Mouse (Mus musculus) cerebellum, postnatal 25 days (tissue): Measurements from ENCODE around the gene Exoc6b.
"Not testable (repeated sequence)": the region's sequence is repeated elsewhere in the genome, so short reads cannot be mapped to it uniquely, and the experiment has no call there.

Experiments
- DNase-seq, 2 experiments: peaks; one replicate each; pipeline ENCODE4 v3.0.0; 2021; ENCODE audit warnings: mixed read lengths in 2 of 2

Exoc6b gene

DNA sequence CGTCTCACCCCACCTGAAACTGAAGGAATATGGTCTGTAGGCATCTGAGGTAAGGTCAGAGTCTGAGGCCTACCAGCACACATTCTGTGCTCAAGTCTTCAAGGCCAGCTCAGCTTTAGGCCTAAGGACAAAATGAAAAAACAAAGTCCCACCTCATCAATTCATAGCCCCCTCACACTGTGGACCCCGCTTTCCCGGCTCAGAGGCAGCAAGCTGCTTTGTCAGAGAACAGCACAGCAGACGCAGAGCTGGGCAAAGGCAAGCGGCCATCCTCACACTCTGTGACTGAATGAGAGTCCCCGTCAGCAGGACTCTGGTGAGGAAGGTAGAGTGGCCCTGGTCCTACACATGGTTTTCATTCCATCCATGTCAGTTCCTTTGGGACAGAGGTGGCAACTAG lies 450.1 kb downstream of the Exoc6b start:
- no peak for DNase-seq

DNA sequence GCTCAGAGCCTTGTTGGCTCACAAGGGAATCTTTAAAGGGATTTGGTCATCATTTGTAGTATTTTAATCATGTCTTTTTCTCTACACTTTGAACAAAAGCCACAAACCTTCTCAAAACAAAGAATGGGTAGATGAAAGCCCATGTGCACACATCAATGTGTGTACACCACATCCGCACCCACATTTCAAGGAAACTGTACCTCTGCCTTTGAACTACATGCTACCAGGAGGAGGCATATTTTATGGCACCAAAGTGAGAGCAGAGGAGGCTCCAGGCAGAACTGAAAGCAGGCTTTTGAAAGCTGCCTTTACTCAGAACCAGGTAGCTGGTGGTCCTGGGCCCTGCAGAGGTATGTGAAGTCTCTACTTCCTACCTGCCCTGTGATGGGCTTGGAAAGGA lies 452.3 kb downstream of the Exoc6b start:
- DNase-seq = no peak

DNA sequence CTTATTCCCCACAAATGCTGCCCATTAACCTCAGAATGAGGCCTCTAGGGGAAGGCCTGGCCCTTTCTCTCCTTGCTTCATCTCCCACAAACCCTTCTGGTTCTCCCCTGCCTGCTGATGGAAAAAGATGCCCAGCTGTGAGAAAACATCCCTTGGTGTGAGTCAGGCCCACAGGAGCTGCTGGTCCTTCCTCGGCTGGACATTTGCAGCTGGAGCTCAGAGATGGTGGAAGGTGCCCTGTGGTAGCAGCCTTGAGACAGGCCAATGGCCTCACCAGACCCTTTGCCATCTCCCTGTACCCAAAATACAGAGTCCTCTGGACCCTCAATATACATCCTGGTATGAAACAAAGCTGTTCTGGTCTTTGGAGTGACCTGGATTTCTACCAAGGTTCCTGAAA lies 452.7 kb downstream of the Exoc6b start:
- DNase-seq = no peak

DNA sequence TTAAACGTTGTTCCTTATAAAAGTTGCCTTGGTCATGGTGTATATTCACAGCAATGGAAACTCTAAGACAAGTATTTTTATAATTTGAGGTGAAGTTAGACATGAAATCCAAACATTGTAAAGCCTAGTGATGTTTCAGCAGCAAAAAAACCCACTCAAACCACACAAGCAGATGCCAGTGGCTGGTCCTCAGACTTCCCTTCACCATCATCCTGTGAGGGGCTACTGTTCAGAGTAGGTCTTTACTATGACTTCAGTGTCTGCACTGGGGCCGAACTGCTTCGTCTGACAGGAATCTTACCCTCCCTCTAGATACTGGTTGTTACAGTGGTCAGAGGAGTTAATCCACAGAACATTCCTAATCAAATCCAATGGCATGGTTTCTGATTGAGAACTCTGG lies 455.8 kb downstream of the Exoc6b start:
- no peak for DNase-seq

DNA sequence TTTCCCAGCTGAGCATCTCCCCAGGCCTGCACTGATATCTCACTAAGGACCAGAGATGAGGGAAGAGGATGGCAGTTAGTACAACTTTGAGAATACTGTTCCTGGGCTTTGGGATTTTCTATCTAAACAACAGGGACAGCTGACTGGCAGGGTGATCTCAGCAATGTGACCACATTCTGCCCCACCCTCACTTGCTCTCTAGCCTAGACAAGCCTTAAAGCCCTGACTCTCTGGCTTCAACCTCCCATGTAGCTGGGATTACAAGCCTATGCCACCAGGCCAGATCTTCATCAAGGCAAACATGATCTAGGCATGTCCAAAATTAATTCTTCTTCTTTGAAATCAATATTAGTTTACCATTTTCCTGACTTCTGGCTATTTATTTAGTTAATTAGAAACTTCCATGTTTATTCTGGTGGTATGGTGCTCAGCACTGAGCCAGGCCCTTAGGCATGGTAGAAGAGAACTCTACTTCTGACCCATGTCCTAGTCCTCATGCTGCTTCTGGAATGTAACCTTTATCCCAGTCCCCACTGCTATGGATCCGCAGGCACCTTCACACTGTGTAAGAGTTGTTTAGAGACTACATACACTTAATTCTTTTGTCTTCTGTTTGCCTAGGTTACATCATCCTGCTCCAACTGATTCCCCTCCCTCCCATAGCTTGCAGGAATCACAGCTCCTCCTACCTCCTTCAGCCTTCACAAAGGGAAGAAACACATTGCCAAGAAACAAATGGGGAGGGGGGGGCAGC lies 468.0 kb downstream of the Exoc6b start:
- no peak for DNase-seq

DNA sequence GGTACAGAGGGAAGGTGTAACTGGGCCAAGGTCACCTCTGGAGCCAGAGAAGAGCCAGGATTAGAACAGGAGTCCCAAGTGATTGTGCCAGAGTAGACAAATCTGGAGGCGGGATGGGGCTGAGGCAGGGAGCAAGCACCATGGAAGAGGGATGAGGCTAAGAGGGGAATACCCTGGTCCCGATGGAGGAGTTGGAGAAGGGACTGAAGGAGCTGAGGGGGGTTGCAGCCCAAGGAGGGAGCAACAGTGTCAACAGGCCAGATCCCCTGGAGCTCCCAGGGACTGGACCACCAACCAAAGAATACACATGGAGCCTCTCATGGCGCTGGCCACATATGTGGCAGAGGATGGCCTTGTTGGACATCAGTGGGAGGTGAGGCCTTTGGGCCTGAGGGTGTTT lies 470.0 kb downstream of the Exoc6b start:
- DNase-seq = not testable (repeated sequence)

DNA sequence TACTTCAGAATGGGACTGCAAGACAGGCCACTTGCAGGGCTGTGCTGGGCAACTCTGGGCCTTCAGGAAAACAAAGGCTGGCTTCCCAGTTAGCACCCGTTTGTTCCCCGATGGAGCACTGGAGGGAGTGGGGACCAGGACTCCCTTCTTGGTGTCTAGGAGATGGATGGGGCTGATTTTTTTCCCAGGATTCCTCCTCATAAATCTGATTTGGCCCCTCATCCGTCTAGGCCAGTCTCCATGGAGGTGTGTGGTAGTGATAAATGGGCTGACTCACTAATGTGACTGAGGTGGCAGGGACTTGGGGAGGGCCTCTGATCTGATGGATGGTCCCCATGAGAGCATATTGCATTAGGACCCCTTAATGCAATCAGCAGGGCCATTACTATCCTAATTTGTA lies 470.6 kb downstream of the Exoc6b start:
- no peak for DNase-seq

DNA sequence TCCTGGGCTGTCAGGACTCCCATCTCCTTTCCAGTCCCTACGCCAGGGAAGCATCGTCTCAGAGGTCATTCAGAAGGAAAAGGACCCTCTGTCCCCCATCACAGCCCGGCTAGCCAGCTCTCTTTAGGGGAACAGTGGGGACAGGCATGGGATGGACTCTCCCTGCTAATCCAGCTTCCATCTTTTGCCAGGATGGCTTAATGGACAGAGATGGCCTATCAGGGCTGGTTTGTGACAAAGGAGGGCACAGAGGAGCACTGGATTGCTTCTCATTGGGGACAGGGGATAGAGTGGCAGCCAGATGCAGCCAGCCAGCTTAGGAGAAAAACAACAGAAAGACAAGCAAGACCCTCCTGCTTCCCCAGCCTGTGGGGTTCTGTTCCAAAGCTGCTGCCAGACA lies 474.7 kb downstream of the Exoc6b start:
- DNase-seq = no peak

DNA sequence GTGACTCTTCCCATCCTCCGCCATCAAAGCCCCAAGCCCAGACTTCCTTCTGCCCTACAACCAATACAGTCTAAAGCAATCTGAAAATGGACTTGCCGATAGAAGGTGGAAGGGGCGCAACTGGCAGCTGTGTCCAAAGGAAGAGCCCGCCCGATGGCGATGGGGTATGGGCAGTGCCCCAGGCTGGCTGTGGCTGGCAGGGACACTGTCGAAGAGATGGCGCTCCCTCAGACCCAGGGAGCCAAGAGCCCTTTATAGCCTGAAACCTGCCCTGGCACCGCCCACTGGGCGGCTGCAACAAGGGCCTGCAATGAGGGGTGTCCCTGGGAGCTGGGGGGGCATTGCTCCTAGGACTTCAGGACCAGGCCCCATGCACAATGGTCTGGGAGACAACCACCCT lies 475.6 kb downstream of the Exoc6b start, which contains the start of gene Cyp26b1:
Gene Cyp26b1, minus strand, starts transcription at position 216 of the 400 bp plus-strand sequence.
- DNase-seq = no peak

DNA sequence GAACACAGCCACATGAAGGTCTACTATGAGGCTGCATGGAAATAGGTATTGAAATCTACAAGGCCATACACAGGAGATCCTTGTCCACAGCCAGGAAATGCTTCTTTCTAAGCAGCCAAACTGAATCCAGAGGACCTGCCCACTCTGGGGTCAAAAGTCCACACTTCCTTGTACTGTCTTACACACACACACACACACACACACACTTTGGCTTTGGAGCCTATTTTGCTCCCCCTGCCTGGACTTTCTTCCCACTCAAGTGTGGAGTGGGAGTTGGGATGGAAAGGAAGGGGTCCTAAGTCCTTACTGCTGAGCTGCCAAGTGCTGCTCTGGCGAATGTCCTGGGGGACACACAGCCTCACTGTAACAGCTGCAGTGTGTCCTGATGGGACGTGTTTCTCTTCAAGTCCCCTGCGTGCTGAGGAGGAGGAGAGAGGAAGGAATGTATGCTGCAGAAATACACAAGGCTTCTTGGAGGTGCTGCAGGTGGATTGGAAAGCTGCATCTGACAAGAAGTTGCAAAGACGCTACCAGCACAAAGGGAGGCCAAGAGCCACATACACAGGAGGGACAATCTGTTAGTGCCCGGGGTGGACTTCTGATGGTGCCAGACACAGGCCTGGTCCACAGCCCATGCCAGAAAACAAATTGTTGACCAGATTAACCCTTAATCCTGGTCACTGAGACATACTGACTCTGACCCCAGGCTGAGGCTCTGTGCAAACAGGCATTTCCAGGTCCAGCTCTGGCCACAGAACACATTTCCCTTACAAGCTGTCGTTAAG lies 478.2 kb downstream of the Exoc6b start:
- no peak for DNase-seq

DNA sequence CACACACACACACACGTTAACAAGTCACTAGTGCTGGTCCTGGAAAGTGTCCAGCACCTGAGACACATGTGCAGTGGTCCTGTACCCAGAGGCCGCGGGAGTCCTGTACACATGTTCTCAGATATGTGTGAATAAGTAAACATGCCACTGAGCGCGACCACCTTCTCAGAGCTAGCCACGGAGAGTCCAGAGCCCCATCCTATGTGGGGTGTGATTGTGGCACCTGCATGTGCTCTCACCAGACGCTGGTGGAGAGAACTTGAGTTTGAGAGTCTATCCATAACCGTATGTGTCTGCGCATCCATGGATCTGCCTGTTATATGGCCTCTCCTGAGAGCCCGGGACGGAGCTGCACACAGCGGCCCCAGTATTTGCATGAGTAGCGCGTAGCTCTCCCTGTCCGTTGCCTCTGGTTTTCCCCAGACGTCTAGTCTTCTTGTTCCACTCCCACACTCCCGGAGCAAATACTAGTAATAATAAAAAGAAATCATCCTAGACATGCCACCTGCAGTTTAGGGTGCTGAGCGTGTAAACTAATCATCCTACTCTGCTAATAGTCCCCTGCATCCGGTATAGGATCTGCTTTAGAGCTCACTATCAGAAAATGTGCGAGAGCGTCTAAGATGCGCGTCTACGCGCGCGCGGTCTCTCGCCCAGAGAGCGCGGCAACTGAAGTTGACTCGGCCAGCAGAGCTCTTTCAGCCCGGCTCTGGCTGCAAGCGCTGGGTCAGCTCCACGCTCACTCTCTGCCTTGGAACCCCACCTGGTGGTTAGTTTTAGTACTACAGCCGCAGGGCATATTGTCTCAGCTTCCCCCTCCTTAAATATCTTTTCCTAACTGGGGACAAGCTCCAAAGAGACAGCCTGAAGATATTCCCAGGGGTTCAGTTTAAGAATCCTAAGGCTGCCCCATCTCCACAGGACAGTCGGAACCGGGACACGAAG lies 479.3 kb downstream of the Exoc6b start:
- DNase-seq = peak; percentile 89 to 93

DNA sequence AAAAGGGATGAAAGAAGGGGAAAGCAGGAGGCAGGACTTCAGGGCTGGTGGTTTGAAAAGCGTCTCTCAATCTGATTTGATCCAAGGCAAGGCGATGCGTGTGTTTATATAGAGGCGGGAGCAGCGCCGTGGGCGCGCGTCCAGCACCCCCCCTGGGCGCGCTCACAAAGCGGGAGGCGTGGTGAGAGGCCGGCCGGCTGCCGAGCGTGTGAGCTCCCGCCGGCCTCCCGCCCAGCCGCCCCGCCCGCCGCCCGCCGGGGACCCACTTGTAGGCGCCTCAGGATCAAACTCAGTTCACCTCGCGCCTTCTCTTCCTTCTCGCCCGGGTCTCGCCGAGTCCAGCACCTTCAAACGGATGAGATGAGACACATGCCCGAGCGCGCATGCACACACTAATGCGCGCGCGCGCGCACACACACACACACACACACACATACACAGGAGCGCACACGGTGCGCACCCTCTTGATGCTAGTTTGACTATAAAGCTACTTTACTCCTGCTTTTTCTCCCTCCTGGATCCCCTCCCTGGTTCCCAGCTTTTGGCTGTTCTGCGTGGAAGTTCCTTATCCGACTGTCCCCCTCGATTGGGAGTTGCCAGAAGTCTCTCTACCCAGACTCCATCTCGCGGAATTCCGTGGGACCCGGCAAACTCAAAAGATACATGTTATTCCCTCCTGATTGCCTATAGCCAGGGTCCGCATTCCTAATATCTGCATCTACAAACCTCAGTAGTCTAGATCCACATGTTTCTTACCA lies 480.2 kb downstream of the Exoc6b start:
- DNase-seq = peak in 1 of 2 experiments; percentile 61

DNA sequence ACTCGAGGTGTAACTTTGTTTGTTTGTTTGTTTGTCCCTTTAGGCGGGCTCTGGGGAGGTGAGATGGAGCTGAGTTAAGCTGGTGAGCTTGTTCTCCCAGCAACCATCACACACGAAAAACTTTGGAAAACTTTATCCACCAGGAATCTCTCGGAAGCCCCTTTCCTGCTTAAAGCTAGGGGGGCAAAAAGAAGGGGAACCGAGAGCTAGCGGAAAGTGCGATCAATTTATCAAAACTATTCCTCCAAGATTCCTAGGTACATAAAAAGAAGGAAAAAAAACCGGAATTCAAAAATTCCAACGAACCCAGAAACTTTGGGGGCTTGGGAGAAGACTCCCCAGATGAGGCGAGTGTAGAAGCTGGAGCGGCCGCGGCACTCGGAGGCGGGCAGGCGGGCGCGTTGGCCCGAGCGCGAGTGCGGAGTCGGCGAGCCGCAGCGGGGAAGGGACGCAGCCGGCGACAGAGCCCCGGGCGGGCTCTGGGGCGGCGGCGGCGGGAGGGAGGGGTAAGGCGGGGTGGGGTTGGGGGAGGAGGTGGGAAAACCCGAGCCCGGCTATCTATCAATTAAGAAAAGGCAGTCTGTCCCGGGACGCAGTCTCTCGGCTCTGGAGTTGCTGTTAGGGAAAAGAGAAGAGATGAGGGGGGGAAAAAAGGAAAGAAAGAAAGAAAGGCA lies 481.0 kb downstream of the Exoc6b start:
- no peak for DNase-seq

DNA sequence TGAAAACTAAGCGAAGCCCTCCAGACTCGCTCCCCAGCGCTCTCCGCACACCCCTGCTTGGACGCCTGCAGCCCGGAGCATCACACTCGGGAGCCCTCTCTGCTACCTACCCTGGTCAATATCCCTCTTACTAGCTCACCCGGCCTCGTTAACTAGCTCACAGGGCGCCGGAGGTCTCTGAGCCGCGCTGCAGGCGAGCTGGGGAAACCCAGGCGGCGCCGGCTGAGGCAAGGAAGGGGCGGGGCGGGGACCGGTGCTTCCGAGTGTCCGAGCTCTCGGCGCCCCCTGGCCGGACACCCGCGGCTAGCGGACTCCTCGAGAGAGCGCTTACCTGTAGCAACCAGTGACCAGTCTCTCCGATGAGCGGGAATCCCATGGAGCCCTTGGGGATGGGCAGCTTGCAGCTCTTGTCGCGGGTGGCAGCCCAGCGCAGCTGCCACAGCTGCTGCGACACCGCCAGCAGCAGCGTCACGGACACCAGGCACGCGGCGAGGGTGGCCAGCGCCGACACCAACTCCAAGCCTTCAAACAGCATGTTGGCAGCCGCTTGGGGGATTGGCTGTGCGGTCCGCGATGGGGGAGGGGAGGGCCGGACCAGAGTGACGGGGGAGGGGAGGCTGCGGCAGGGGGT lies 481.7 kb downstream of the Exoc6b start:
- DNase-seq = no peak

DNA sequence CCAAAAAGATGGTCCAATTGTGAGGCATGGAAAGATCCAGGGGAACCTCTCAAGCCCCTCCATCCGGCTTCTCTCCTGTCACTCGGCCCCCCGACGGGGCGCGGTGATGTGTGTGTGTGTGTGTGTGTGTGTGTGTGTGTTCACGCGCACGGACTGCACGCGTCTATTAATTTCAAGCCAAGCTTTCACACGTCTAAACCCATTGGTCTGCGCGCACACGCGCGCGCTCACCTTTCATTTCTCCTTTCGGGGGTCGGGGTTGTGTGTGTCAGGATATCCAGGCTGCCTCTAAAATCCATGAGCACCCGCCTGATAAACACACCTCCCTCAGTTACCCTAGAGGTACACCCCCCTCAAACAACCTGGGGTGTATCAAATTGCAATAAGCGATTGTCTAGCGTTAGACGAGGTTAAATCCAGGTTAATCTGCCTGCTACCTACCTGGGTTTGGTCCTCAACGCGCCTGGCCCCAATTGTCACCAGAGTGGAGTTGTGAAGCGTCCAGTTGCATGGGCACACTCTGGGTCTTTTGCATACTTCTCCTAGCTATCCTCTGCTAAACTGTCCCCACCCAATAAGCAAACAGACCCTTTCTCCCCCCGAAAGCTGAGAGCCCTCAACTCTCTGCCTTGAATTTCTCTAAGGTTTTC lies 482.6 kb downstream of the Exoc6b start:
- DNase-seq = no peak

DNA sequence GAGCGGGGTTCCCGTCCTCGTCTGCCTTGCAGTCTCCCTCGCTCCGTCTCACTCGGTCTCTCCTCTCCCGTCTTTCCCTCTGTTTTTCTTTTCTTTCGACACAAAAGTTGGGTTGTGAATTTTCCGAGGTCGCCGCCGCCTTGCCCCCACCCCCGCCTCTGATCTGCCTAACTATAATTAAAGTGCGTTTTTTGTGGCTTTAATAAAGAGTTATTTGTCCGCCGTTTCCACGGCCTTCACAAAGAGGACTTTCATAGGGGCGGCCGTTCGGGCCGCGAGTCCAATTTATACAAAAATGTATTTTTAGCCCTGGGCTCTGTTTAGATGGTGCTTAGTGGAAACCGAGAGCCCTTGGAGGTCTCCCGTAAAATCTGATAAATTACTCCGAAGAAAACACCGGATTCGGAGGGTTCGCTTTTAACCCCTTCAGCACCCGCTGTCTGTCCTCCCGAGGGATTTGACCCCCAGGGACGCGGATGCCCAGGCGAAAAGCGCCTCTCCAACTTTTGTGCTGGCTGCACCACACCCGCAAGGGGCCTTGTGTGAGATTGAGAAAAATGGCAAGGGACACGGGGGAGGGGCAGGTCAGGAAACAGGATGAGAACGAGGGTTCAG lies 483.5 kb downstream of the Exoc6b start:
- no peak for DNase-seq

DNA sequence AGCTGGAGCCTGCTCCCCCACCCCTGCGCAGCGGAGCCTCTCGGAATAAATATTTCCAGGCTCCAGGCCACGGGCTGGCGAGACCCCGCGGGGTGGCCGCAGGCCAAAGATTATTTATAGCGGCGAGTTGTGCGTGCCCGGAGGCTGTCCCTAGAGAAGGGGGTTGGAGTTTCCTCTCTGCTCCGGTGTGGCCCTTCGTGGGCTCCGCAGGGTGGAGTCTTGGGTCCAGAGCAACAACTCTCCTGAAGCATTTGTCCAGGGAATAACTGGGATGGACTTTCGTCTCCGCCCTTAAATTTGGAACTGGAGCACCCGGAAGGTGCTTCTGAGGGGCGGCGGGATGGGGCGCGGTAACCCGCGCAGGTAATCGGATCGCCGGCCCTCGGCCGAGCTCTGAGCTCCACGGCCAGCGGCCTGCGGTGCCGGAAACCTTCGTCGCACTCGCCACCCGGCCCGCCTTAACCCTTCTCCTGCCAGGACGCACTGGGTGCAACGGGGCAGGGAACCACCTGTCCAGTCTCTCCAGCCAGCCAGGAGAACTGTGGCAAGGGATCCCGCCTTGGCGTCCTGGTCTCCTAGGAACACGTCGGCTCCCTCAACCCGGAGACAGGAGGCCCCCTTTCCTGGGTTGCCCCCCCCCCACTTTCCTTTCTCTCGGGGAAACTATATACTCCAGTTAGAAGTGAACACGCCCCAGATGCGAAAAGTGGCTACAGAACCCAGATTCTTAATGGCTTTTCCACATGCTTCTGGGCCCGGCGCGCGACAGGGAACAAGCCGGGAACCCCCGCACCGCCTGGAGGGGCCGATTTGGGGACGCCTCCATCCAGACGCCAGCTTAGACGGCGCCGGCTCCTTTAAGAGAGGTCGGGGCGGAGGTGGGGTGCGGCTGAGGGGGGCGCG lies 484.3 kb downstream of the Exoc6b start:
- peak in 1 of 2 experiments; percentile 40 for DNase-seq

DNA sequence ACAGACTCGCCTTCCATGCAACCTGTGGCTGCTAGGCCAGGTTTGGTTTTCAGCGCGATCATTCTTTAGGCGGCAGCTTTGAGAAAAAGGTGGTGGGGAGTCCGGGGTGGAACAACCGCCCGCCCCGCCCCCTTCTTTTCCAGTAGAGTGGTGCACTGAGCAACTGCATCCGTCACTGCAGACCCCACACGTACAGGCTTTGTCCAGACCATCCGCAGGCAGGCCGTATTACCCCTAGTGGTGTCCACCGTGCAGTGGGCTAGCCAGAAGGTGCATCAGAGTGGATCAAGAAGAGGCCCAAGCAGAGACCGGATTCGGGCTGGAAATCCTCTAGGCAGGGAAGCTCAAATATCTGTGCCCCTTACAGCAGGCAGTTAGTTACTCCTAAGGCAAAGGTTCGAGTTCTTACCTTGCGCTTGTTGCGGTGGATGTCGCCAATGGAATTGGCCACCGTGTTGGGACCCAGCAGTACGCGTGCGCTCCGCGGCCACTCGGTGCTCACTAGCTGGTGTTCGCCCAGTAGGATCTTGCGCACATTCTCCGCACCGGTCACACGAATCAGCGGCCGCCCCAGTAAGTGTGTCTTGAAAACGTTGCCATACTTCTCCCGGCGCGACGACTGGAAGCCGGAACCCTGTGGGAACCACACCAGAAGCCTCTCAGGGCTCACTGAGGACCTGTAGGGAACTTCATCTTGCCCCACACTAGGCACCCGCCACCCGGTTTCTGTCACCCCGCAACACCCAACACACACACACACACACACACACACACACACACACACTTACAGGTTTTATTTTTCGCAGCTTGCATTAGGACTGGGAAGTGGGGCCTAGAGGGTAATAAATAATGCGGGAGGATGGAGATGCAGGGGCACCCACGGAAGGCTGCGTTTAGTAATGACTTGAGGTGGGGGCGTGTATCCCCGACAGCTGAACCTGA lies 485.2 kb downstream of the Exoc6b start:
- no peak for DNase-seq
